Mouse (Mus musculus) spleen, adult 18-20 months (tissue): ENCODE measurements around the gene Kidins220.

Experiments
- DNase-seq, 2 experiments: peaks; one replicate each; pipeline ENCODE4 v3.0.0; 2022; ENCODE audit warnings: mixed read lengths in 2 of 2

The Kidins220 gene

GRCm38 (mm10) chr12:24974446-24975114, at the start of gene Kidins220:
Kidins220 (plus strand) TSS chr12:24974925.
- peak; percentile 89 to 98 for DNase-seq

- no peak for DNase-seq
These were observed 49.4 kb upstream of the Kidins220 start for GRCm38 (mm10) chr12:24925276-24925675.

- DNase-seq, result no peak
These were observed 49.0 kb upstream of the Kidins220 start for GRCm38 (mm10) chr12:24925684-24926083.

GRCm38 (mm10) chr12:24928051-24928748, 46.5 kb upstream of the Kidins220 start:
- DNase-seq, result no peak

- no peak for DNase-seq
These were observed 45.7 kb upstream of the Kidins220 start for GRCm38 (mm10) chr12:24929043-24929442.

GRCm38 (mm10) chr12:24930760-24931159, 44.0 kb upstream of the Kidins220 start:
- DNase-seq, result no peak

GRCm38 (mm10) chr12:24932120-24932519, 42.6 kb upstream of the Kidins220 start:
- DNase-seq, result no peak

GRCm38 (mm10) chr12:24933206-24933775, 41.4 kb upstream of the Kidins220 start:
- DNase-seq, result no peak

GRCm38 (mm10) chr12:24933996-24934395, 40.7 kb upstream of the Kidins220 start:
- DNase-seq, result no peak

GRCm38 (mm10) chr12:24936281-24936680, 38.4 kb upstream of the Kidins220 start:
- no peak for DNase-seq

GRCm38 (mm10) chr12:24939372-24939771, 35.4 kb upstream of the Kidins220 start:
- no peak for DNase-seq

GRCm38 (mm10) chr12:24942619-24943287, 32.0 kb upstream of the Kidins220 start:
- DNase-seq, result no peak

- DNase-seq, result no peak
These were observed 31.3 kb upstream of the Kidins220 start for GRCm38 (mm10) chr12:24943427-24943826.

- no peak for DNase-seq
These were observed 30.1 kb upstream of the Kidins220 start for GRCm38 (mm10) chr12:24944597-24944996.

GRCm38 (mm10) chr12:24947065-24947464, 27.7 kb upstream of the Kidins220 start:
- no peak for DNase-seq

- DNase-seq, result no peak
These were observed 26.4 kb upstream of the Kidins220 start for GRCm38 (mm10) chr12:24948344-24948743.

GRCm38 (mm10) chr12:24950376-24951046, 24.2 kb upstream of the Kidins220 start:
- no peak for DNase-seq

GRCm38 (mm10) chr12:24952147-24952546, 22.6 kb upstream of the Kidins220 start:
- peak in 1 of 2 experiments; percentile 34 for DNase-seq

GRCm38 (mm10) chr12:24955137-24955536, 19.6 kb upstream of the Kidins220 start:
- DNase-seq, result no peak

- DNase-seq, result no peak
These were observed 16.2 kb upstream of the Kidins220 start for GRCm38 (mm10) chr12:24958526-24958925.

GRCm38 (mm10) chr12:24961821-24962220, 12.9 kb upstream of the Kidins220 start:
- DNase-seq, result no peak

GRCm38 (mm10) chr12:24962362-24962967, 12.3 kb upstream of the Kidins220 start:
- no peak for DNase-seq
